Mouse (Mus musculus) gastrocnemius, postnatal 36 days (tissue): ENCODE results near the gene Zswim3. TPM values are rescaled to one million over a fixed set of nuclear protein-coding genes. Genes with fewer than 3 reads are reported as not detected.
"Not testable (repeated sequence)": the region's sequence is repeated elsewhere in the genome, so short reads cannot be mapped to it uniquely, and the experiment has no call there.

Experiments used
- DNase-seq, 2 experiments: peaks; one replicate each; pipeline ENCODE4 v3.0.0; 2022
- intact Hi-C: fragments of 180-260 bp; cut with DNase I; formaldehyde crosslinking; loops from one replicate; pipeline ENCODE4 v1.15.1; 2025
- total RNA-seq, 2 experiments: library from RNA; stranded (reverse); gene quantifications; 2 replicates each; pipeline ENCODE4 v1.2.3; 2021

Zswim3 gene
- total RNA-seq, 2 experiments from 2014 or later = 1.2 TPM

DNA sequence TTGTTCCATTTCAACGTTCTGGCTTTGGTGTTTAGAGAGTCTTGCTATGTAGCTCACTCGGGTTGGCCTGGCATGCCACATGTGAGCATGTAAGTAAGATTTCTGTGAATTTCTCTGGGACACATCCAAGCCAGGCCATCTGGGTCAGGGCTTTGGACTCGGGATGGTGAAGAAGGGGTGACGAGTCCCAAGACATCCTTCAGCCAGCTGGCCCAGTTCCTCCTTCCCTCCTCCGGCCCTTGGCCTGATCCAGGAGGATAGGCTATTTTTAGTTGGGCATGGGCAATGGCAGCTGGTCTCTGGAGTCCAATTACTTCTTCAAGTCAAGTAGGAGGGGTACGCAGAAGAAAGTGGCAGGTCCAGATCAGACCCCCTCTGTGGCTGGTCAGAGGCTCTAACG is 26.1 kb upstream of the Zswim3 start:
- peak; percentile 49 to 67 for DNase-seq

DNA sequence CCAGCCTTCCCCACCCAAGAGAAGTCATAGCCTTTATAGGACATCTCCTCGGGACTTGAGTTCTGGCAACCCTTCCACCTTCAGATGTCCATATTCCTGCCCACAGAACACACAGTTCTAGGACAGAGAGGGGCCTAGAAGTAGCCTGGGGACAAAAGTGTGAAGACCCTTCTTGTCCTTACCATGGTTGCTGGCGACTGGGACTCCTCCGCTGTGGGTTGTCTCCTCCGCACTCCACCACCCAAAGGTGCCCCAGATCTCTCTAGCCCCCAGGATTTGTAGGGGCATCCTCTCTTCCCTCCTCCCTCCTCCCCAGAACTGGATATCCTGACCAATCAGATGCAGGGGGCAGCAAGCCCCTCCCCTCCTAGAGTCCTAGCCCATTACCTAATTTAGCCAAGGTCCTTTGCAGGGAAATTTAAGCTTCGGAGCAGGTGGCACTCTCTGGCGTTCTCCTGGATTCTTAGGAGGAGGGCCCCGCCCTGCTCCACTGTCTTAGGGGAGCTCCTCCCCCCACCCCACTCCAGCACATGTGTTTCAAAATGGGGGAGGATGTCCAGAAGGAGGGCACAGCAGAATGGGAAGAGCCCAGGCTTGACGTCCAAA is 25.3 kb upstream of the Zswim3 start, which contains the start of gene Tnnc2:
Gene Tnnc2 (minus strand): TSS at position 487 of the 606 bp plus-strand sequence.
- intact Hi-C loops = no loop called here
- peak in 1 of 2 experiments; percentile 54 for DNase-seq

More for the DNA sequence above, 26.1 kb upstream of the Zswim3 start:
- intact Hi-C loops = no loop called here

DNA sequence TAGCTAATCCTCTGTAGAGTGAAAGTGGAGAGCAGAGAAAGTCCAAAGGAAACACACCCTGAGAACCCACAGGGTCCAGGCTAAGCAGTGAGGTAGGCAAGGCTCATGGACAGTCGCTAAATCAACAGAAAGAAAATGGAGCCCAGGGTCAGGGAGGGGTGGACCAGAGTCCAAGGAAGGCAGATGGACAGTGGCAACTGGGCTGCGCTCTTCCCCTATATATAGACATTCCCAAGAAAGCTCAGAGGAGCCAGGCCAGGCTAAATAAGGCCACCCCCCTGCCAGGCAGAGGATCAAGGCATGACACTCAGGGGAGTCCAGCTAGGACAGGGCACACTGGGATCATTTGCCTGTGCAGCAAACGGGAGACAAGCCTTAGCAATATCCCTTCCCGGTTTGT is 23.0 kb upstream of the Zswim3 start:
- intact Hi-C loops = no loop called here
- peak in 1 of 2 experiments; percentile 59 for DNase-seq

DNA sequence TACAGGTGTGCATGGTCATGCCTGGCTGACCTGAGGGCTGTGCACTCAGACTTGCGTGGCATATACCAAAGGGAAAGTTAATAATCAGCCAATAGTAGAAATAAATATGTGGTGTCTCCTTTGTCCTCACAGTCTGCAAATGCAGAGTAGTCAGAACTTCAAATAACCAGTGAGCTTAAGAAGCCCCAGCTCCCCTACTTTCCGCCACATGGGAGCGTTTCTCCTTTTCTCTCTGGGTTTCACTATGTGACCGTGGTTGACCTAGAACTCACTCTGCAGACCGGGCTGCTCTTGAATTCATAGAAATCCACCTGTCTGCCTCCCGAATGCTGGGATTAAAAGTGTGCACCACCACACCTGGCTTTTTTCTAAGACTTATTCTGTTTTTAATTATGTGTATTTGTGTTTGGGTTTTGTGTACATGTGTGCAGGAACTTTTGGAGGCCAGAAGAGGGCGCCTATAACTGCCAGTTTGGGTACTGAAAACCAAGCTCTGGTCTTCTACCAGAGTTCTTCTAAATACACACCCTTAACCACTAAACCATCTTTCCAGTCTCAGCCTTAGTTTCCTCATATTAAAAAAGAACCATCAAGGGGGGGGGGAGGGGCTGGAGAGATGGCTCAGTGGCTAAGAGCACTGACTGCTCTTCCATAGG is 20.8 kb upstream of the Zswim3 start:
- DNase-seq = no peak

DNA sequence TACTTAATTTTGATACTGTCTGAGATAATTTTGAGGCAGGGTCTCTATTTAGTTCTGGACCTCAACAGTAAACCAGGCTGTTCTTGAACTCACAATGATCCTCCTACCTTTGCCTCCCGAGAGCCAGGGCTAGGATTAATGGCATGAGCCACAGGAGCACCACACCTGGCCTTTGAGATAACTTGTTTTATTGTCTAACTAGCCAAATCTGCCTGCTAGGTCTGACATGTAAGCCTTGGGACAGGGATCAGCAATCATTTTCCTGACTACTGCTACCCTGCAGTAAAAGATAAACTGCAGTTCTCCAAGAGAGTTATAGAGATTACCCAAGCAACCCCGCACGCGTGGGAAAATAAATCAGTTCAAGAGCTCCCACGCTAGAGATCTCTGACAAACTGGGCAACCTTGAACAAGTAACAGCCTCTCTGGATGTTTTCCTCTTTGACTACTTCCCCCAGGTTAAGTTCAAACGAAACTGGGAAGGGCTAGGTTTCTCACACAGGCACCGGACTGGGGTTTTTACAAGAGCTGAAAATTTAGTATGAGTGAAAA is 20.0 kb upstream of the Zswim3 start:
- intact Hi-C loops = no loop called here
- DNase-seq = no peak

More for the DNA sequence above, 20.8 kb upstream of the Zswim3 start:
- intact Hi-C loops = no loop called here

GRCm38 (mm10) chr2:164785481-164786387 is 19.2 kb upstream of the Zswim3 start, which contains the start of gene Snx21:
Snx21 (plus strand) TSS chr2:164785823.
- peak; percentile 86 to 91 for DNase-seq
- intact Hi-C loops = no loop called here

- intact Hi-C loops = no loop called here
- no peak for DNase-seq
Measured at GRCm38 (mm10) chr2:164786388-164786885, 18.5 kb upstream of the Zswim3 start.

GRCm38 (mm10) chr2:164787032-164787431 is 17.9 kb upstream of the Zswim3 start:
- DNase-seq = no peak
- intact Hi-C loops = no loop called here

DNA sequence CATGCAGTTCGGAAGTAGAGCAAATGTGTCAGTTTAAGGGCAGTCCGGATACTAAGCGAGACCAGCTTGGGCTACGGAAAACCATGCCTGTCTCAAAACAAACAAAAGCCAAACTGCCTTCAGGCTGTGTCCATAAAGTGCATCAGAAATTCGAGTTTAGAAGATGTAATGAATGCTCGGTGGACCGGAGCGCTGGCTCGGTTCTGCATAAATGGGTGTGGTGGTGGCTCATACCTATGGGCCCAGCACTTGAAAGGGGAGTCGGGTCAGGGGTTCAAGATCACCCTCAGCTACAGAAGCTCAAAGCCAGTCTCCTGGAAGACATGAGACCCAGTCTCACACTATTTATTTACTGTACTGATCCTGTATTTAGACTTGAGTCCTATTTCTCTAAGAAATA is 17.1 kb upstream of the Zswim3 start:
- intact Hi-C loops = no loop called here
- no peak for DNase-seq

DNA sequence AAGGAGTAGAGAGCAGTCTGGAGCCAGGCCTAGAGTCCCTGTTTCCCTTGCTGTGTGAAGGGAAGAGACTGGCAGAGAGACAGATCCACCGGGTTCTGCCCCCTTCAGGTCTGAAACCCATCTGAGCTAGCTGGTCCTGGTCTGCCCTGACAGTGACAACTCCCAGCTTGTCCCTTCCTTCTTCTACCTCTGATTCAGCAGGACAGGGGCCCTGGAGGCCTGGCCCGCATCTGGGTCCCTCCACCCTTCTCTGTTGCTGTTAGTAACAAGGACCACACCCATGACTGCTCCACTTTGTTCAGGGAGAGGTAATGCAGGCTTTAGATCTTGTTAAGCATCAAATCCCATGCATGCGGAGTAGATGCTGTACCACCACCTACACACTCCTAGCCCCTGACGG is 16.5 kb upstream of the Zswim3 start:
- intact Hi-C loops = no loop called here
- no peak for DNase-seq

GRCm38 (mm10) chr2:164790451-164790850 is 14.4 kb upstream of the Zswim3 start:
- intact Hi-C loops = no loop called here
- peak in 1 of 2 experiments; percentile 34 for DNase-seq

- intact Hi-C loops = no loop called here
Measured at GRCm38 (mm10) chr2:164791841-164792261, 13.0 kb upstream of the Zswim3 start.

DNA sequence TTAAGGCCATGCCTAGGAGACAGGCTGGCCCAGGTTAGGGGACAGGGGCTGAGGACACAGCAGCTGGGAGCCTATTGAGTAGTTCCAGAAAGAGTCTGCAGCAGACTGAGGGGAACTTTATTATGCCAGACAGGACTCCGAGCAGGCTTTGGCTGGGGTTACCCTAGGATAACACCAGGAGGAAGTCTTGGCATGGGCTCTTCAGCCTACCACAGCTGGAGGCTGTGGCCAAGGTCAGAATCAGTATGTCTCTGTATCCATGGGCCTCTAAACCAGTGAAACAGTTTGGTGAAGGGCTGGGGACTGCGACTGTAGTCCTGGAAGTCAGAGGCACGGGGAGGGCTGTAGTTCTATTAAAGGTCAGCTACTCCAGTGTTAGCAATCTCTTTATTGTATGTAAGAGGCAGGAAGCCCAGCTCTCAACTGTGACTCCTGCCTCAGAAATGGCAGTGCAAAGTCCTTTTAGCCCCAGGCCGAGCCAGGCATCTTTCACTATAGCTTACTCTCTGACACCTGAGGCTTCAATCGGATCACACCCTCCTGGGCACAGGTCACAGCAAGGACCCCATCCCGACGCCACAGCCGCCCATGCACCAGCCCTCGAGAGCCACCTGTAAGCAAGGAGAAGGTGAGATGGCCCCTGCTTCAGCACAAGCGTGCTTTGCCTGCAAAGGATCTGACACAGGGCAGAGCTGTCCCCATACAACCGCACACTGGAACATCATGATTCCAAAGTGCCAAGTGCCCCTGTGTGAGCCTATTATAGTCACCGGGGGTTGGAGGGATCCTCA is 12.3 kb upstream of the Zswim3 start:
- intact Hi-C loops = no loop called here
- DNase-seq = no peak

More at GRCm38 (mm10) chr2:164791841-164792261, 13.0 kb upstream of the Zswim3 start:
- no peak for DNase-seq

- no peak for DNase-seq
- intact Hi-C loops = no loop called here
Measured at GRCm38 (mm10) chr2:164793236-164793635, 11.7 kb upstream of the Zswim3 start.

DNA sequence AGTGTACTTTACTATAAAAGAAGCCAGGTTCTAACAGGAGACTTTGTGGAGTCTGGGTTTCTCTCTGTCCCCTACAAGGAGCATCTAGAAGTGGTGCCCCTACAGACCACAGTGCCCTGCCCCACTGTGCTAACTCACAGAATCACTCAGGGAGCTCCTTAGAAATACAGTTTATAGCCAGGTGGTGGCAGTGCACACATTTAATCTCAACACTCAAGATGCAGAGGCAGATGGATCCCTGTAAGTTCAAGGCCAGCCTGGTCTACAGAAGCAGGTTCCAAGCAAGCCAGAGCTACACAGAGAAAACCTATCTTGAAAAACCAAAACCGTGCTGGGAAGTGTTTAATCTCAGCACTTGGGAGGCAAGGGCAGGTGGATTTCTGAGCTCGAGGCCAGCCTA is 11.1 kb upstream of the Zswim3 start:
- no peak for DNase-seq
- intact Hi-C loops = no loop called here

- intact Hi-C loops = no loop called here
- DNase-seq = peak; percentile 63 to 85
Measured at GRCm38 (mm10) chr2:164794293-164794692, 10.6 kb upstream of the Zswim3 start.

DNA sequence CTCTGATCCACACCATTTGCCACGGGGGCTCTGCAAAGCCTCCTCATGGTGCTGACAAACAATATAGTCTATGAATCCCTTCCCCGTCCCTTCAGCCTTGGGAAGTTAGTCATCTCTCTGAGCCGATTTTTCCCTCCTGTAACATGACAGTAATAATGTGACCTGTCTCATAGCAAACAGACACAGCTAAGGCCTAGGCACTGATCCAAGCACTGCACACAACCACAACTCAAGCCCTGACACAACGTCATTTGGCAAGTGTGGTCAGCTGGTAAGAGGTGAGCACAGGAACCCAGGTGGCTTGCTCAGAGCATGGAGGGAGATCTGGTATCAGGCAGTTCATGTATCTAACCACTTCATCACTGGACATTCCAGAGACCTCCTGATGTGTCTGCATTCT is 9.0 kb upstream of the Zswim3 start:
- intact Hi-C loops = loop anchor here (5.0 kb wide), 1 partner anchor 119 kb away; no protein-coding TSS in a partner anchor
- DNase-seq = no peak

- intact Hi-C loops = loop anchor here (5.0 kb wide), 1 partner anchor 121 kb away; no protein-coding TSS in a partner anchor
- DNase-seq = not testable (repeated sequence)
Measured at GRCm38 (mm10) chr2:164798554-164798953, 6.3 kb upstream of the Zswim3 start.

GRCm38 (mm10) chr2:164800252-164801004 is 4.5 kb upstream of the Zswim3 start:
- DNase-seq = no peak
- intact Hi-C loops = no loop called here
